Mouse (Mus musculus) urinary bladder, postnatal 4 days (tissue): ENCODE measurements around the gene Ing5.
"Not testable (repeated sequence)": the region's sequence is repeated elsewhere in the genome, so short reads cannot be mapped to it uniquely, and the experiment has no call there.

Experiments used
- DNase-seq, 2 experiments: peaks; one replicate each; pipeline ENCODE4 v3.0.0; 2021 to 2022; ENCODE audit warnings: low spot score in 2 of 2

The Ing5 gene

DNA sequence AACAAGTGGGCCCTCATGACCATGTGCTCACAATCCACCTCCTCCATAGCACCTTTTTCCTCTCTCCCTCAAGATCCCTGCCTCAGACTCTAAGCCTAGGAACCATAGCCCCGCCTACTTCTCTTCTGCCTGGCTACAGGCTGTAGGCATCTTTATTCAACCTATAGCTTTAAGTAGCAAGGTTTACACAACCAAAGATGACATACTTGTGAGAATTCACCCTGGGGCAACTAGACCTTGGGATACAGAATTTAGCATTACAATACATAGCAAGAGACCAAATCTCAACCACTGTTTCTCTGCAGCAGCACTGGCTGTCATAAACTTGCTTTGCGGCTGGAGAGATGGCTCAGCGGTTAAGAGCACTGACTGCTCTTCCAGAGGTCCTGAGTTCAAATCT is 6.2 kb downstream of the Ing5 start:
- no peak for DNase-seq

DNA sequence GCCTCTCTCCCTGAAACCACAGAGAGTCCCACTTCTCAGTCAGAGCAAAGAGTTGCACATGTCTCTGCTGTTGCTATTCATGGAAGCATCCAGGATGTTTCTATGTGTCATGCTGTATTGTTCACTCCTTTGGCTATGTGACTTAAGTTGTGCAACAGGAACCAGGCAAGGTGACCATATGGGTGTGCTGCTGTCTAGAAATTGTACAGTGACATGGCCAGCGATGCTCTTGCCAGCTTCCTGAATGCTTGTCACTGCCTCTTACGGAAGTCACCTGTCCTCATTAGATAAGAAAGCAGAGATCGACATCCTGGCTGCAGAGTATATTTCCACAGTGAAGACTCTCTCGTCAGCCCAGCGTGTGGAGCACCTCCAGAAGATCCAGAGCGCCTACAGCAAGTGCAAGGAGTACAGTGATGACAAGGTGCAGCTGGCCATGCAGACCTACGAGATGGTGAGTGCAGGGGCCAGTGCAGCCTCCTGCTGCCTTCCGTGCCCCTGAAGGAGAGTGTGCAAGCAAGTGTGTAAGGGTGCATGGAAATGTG is 7.8 kb downstream of the Ing5 start:
- DNase-seq = no peak

DNA sequence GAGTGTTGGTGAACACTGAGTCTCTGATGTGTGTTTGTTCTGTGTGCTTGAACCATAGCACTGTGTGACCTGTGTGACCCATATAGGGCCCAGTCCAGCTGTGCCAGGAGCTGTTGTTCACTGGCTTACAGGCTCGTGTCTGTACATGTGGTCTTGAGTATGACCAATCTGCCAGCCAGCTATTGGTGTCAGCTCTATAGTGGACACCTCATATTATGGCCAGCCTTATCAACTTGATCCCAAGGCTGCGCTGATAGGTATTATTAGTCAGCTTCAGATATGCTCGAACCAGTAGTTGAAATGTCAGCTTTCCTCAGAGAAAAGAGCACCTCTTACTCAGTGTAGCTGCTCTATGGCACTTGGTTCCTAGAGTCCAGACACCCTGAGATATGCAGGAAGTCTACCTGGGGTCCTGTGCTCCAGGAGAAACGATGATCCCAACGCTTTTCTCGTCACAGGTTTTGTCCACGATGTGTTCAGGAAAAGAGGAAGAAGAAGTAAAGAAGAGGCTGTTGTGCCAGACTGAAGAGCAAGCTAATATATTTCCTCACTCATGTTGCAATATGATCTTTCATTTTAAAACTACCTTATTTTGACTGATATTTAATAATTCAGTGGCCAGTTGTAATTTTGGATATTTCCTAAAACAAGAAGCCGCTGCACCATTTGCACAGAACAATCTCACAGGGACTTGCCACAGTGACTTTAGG is 14.2 kb downstream of the Ing5 start:
- no peak for DNase-seq

DNA sequence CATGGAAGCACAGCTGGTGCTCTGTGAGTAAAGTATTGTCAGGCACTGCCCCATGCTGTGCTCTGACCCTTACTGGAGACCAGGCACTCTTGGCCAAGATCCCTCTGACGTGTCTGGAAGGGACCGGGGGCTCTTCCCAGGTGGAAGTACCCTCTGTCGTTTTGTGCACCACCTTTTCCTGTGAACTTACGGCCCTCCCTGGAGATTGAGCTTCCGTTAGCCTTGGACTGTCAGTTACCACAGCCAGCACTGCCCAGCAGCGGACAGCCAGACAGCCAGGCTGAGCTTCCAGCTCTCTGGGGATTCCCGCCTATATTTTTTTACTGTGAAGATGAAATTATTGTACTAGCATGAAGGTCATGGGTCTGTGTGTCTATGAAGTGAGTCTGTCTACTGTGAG is 15.0 kb downstream of the Ing5 start:
- no peak for DNase-seq

DNA sequence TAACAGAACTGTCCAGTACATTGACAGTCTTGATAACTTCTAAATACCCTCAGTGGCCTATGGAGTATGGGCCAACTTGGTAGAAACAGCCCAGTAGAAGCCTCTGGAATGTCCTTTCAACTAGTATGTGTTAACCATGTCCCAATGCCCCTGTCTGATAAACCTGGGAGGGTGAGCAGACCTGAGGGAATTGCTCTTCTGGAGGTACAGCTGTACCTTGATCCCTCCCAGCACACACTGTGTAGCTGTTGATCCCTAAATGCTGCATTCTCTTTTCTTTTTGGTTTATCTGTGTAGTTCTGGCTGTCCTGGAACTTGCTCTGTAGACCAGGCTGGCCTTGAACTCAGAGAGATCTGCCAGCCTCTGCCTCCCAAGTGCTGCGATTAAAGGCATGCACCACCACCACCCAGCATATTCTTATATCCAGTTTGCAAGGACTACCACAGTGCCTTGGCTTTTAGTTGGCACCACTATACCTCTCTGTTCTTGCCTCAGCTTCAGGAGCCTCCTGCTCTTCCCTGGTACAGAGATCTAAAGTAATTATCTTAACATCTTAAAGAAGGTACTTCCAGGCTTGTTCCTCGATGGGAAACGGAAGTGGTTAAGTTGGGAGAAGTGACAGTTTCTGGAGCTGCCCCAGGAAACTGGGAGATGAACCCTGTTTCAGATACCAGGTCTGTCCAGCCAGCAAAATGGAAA is 20.2 kb downstream of the Ing5 start:
- no peak for DNase-seq

DNA sequence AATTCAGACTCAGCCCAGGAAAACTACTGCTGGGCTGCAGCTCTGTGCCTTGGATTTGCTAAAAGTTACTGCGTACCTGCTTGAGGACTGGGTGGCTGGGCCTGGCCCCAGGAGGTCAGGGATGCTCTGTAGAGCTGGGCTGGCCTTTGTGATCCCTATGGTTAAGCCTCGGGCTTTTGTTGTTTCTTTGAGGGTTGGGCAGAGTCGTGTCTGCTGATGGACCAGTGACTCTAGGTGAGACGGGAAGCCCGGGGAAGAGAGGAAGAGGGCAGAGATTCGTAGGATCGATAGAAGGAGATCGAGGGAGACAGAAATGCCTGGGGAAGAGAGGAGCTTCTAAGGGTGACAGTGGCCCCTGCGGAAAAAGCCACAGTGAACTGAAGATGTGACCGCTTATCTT is 20.8 kb downstream of the Ing5 start, which contains the start of gene D2hgdh:
TSS of gene D2hgdh (plus strand) at position 301 of the 400 bp plus-strand sequence.
- no peak for DNase-seq

DNA sequence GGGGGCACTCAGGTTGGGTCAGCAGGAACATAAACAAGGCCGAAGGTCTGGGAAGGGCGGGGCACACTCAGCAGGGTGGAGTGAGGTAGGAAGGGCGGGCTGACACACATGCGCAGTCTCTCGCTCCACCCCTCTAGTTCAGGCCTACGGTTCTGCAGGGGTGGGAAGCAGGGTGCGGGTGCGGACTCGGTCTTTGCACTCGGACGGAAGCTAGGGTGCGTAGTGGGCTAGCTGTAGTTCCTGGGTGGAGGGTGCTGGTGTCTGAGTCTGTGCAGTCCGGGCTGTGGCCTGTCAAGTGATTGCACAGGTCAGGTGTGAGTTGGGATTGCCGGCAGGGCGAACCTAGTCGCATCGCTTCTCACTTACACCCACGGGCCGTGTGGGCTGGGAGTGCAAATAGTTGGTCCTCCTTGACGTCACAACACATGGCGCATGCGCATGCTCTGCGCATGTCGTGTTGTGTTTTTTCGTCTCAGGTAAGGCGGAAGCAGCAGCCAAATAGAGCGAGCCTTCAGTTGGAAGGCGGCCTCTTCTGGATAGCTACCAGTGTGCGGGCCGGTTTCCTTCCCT is 21.4 kb downstream of the Ing5 start:
- DNase-seq = peak; percentile 90 to 91

DNA sequence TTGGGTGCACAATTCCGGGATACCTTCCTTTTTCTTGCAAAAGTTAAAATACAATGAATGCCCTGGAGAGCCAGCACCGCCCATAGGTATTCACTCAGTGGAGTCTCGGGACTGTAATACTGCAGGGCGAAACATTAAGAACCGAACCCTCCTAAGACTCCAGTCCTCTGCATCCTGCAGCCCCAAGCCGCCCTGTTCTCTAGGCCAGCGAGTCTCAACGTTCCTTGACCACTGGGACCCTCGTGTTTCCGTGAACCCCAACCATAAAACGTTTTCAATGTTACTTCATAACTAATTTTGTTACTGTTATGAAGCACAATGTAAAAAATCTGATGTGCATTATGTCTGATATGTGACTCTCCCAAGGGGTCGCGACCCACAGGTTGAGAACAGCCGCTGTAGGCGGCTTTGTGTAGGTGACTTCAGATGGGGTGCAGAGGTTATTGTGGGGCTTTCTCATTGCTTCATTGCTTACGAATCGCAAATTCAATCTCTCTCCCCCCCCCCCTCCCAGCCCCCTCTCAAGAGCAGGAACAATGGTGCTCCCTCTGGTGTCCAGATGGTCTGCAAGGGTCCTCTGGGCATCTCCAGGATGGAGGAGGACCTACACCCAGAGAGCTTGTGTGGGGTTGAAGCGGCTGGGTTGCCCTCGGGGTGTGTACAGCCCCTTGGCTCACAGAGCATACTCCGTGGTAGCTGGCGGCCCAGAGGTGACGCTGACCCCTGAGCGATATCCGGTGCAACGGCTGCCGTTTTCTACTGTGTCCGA is 22.2 kb downstream of the Ing5 start:
- DNase-seq = no peak

DNA sequence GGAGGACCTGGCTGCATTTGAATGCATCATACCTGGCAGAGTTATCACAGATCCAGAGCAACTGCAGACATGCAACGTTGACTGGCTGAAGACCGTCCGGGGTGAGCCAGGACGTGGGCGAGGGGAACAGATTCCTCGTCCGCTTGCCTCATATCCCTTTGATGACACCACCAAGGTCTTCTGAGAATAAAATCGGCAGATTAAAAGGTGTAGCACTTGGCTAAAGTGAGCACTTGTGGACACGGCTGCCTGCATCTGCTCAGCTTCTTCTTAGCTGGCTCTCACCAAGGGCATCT is 22.7 kb downstream of the Ing5 start:
- DNase-seq = no peak

DNA sequence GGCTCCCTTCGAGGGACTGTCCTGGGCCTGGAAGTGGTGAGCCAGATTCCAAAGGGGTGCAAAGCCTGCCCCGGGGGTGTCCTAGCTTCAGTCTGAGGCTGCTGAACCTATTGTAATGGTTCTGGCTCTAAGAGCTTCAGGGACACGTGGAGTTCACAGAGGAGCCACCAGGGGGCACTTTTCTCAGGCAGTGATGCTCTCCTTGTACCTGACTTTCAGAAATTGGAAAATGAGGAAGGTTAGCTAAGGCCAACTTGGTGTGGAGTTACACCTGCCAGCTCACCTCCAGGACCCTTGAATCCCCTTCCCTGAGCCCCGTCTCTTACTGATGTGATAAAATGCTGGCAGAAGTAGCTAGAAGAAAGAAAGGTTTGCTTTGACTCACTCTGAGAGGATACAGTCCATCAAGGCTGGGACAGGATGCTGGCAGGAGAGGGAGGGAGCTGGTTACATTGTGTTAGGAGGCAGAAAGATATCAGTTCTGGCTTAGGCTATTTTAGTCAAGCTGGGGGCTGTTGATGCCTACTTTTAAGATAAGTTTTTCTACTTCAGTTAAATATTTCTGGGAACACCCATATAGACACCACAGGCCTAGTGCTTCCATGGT is 29.1 kb downstream of the Ing5 start:
- not testable (repeated sequence) for DNase-seq

DNA sequence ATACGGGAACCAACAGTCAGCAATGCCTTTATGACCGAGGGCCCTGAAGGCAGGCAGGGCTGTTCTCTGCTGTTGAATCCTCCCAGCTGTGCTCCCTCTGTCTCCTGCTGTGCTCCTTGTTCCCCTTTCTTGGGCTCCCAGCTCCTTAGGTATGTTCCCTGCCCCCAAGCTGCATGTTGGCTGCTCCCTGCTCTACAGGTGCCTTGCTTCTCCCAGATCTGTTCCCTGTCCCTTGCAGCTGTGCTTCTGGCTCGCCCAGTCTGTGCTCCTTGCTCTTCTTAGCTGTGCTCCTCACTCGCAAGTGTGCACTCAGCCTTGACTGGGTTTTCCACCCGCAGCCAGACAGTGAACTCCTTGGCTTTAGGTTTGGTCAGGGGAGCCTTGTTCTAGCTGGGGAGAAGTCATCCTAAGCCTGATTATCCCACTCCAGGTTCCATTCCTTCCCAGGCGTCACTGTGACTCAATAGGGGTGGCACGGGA is 30.9 kb downstream of the Ing5 start:
- DNase-seq = peak in 1 of 2 experiments; percentile 58

DNA sequence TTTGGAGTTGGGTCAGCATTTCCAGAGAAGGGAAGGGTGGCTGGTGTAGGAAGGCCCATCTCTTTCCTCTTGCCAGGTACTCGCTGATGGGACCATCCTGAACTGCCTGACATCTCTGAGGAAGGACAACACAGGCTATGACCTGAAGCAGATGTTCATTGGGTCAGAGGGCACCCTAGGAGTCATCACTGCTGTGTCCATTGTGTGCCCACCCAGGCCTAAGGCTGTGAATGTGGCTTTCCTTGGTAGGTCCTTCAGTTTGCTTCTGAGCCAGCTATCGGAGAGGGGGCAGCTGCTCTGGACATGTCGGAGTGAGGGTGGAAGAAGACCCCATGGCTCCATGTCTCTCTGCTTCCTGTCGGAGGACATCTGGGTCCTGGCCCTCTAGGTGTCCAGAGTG is 31.4 kb downstream of the Ing5 start:
- no peak for DNase-seq

DNA sequence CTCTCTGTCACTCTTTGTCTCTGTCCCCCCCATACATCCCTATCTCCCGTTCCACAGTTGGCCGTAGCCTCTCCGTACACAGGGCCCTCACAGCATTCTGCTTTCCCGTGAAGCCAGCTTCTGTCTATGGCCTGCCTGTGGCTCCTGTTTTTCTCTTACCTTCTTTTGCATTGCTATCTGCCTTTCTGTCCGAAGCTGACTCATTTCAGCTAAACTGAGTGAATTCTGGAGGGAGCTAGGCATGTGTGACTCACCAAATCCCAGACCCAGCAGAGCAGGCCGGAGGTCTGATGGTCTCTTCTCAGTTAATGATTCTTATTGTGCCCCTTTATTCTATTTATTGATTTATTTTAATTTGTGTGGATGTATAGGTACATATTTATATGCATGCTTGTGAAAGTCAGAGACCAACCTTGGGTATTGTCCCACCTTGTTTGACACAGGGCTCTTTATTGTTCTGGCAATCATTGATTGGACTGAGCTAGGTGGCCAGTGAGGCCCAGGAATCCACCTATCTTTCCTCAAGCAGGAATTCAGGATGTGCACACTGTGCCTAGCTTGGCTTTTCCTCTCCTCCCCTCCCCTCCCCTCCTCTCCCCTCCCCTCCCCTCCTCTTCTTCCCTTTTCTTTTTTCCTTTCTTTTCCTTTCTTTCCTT is 32.2 kb downstream of the Ing5 start:
- no peak for DNase-seq

DNA sequence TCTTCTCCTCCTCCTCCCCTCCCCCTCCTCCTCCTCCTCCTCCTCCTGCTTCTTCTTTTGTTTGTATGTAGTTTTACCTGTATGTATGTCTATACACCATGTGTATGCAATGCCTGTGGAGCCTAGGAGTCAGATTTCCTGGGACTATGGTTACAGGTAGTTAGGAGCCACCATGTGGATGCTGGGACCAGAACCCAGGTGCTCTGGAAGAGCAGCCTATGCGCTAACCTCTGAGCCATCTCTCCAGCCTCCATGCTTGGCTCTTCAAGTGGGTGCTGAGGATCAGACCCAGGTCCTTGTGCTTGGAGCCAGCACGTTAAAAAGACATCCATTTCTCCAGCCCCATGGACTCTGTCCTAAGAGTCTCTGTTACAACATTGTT is 32.8 kb downstream of the Ing5 start:
- no peak for DNase-seq

DNA sequence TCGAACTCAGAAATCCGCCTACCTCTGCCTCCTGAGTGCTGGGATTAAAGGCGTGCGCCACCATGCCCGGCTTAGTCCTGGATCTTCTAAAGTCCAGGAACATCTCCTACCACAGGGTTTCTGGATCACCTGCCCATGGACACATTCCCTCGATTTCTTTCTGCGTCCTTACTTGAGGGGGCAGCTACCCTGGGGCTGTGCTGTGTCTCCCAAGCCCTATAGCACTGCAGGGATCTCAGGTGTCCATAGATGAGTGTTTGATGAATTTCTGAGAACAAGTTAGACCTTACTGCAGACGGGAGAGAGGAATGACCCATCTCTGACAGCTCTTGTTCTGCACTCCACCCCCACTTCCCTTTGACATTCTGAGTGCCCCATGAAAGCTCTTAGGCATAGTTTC is 33.6 kb downstream of the Ing5 start:
- no peak for DNase-seq

DNA sequence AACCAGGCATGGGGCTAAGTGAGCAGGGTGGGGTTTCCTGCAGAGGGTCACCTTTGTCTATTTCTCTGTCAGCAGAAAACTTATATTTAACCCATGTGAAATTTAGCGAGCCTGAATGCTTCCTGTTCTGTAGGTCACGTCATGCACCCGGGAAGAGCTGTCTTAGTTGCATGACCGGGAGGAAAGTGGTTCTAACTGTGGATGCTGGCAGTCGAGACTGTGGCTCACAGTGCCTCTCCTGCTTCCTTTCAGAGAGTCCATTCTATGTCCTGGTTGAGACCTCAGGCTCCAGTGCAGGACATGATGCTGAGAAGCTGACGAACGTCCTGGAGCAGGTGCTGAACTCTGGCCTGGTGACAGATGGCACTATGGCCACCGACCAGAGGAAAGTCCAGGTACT is 34.8 kb downstream of the Ing5 start:
- DNase-seq = not testable (repeated sequence)

DNA sequence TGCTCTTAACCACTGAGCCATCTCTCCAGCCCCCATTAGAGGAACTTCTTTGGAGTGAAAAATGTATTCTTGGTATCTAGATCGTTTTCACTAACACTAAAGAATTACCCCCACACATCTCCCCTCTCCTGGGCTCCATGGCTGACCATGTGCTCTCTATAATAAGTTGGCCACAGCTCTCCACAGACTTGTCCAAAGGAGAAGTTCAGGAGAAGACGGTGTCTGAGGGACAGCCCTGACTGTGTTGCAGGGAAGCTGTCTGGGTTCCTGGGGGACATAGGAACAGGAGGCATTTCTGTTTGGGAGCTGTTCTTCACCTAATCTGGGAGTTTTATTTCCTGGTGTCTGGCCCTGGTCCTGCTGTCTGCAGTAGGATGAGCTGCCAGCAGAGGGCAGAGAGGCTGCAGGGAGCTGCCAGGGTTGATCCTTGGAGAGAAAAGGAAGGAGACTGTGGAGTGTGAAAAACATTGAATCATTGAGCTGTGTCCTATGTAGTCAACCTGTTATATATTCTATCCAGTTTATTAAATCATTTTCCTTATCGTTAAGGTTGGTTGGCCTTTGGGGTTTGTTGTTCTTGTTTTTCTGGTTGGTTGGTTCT is 42.1 kb downstream of the Ing5 start:
- DNase-seq = not testable (repeated sequence)

DNA sequence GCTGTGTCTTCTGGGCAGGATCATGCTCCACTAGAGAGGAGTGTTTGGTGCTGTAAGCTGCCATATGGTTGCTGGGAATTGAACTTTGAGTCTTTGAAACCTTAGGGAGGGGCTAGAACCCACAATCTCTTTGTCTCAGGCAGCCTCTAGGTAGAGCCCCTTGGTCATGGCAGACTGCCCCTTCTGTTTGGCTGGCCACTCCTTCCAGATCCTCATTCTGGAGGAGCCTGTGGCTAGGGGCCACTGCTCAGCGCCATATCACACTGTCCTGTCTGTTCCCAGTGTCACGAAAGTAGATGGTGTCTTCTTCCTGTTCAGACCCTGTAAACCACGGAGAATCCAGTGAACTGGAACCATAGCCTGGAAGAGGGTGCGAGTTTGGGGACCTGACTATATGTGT is 52.0 kb downstream of the Ing5 start:
- DNase-seq = not testable (repeated sequence)

DNA sequence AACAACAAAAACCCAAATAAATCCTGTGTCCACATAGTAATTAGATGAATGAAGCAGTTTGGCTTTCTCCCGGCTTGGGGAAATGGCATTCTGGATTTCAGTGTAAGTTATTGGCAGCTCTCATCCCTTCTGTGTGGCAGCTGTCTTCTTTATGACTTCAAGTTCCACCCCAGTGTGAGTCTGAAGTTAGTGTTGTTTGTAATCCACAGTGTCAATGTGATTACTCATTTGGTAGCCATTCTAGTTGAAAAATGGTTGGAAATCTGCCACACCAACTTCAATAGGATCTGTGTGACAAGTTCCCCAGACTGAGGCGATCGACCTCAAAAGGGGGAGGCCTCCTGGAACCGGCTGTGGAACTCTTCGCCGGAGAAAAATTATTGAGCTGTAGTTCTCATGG is 53.6 kb downstream of the Ing5 start:
- no peak for DNase-seq

DNA sequence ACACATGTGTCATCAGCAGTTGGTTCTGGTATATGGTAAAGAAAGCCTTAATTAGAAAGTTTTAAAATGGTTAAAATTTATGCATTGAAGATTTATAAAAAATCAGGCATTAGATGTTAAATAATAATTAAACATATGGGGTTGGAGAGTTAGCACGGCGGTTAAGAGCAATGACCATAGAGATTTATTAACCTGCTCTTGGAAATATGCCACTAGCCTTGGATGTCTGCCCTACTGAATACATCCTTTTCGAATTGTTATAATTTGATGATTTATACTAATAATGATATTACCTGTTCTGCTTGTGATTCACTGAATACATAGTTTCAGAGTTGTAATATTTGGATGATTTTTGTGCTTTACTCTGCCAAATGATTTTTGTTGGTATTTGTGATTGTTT is 54.2 kb downstream of the Ing5 start:
- no peak for DNase-seq

DNA sequence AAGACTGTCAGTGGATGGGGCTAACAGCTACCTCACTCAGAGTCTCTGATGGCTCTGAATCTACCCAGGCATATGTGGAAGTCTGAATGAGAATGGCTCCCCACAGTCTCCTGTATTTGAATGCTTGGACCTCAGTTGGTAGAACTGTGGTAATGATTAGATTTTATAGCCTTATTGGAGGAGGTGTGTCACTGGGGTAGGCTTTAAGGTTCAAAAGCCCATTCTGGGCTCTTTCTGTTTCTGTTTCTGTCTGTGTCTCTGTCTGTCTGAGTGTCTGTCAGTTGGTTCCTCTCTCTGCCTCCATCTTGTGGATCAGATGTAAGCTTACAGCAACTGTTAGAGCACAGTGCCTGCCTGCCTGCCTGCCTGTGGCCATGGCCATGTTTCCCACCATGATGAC is 55.9 kb downstream of the Ing5 start:
- no peak for DNase-seq
